Mouse (Mus musculus) hindbrain, embryonic 15.5 days (tissue): ENCODE data around the gene Atp8a2. TPM values are rescaled to one million over a fixed set of nuclear protein-coding genes. Genes with fewer than 3 reads are reported as not detected.

ENCODE experiments used
- ATAC-seq: fragments of 200-750 bp; cut with Nextera tagmentation; 2 replicates; pipeline ENCODE4 v1.8.0; 2017; ENCODE audit warnings: low read depth, moderate number of reproducible peaks, moderate TSS enrichment; ENCODE audit not compliant: low FRiP score
- H3K27ac ChIP-seq: fragments of 300-500 bp; sonication (generic); replicated peaks from 2 replicates; pipeline ENCODE4 v1.5.1; 2015; ENCODE audit warnings: mild to moderate bottlenecking, inconsistent platforms
- H3K27me3 ChIP-seq: fragments of 300-500 bp; sonication (generic); 2 replicates; pipeline ENCODE4 v1.6.1; 2015; ENCODE audit warnings: control low read depth, inconsistent platforms
- H3K36me3 ChIP-seq: fragments of 300-500 bp; sonication (generic); 2 replicates; pipeline ENCODE4 v1.6.1; 2015; ENCODE audit warnings: control low read depth, inconsistent platforms
- H3K4me1 ChIP-seq: fragments of 300-500 bp; sonication (generic); replicated peaks from 2 replicates; pipeline ENCODE4 v1.6.1; 2015; ENCODE audit warnings: control low read depth, inconsistent platforms
- H3K4me2 ChIP-seq: fragments of 300-500 bp; sonication (generic); 2 replicates; pipeline ENCODE4 v1.6.1; 2015; ENCODE audit warnings: moderate library complexity, mild to moderate bottlenecking, inconsistent platforms
- H3K4me3 ChIP-seq: fragments of 300-500 bp; sonication (generic); 2 replicates; pipeline ENCODE4 v1.5.1; 2015; ENCODE audit warnings: mild to moderate bottlenecking, inconsistent platforms
- H3K9ac ChIP-seq: fragments of 300-500 bp; sonication (generic); 2 replicates; pipeline ENCODE4 v1.6.1; 2015; ENCODE audit warnings: inconsistent platforms
- H3K9me3 ChIP-seq: fragments of 300-500 bp; sonication (generic); 2 replicates; pipeline ENCODE4 v1.6.1; 2016; ENCODE audit warnings: control low read depth, inconsistent platforms
- WGBS: fragments of 180-500 bp; shearing (Covaris S2); methylation state at CpG from one replicate; pipeline ENCODE4 v1.1.7; 2015; 5-methylcytosine and 5-hydroxymethylcytosine counted together
- polyA plus RNA-seq: library from polyadenylated mRNA; unstranded; fragments of >200 nt; fragmentation: Nextera tagmentation; extraction: Ambion mirVana; gene quantifications from 2 replicates; pipeline ENCODE4 v1.2.1, GENCODE M21; 2015

Gene Atp8a2
- polyA plus RNA-seq: 42.8 and 46.8 TPM in 2 replicates

GRCm38 (mm10) chr14:60196884-60197283, at the start of gene Atp8a2:
Atp8a2 (minus strand) TSS chr14:60197179.
- Histone ChIP-seq H3K27me3 (no peaks in the 10 kb centered on the region), H3K4me1 (no peaks in the 10 kb centered on the region), H3K4me2 (no peak within 1 kb of the TSS), H3K4me3 (no peak within 1 kb of the TSS), H3K9ac (no peak within 1 kb of the TSS), H3K27ac (no peak within 1 kb of the TSS), H3K36me3 (no peaks in the 10 kb centered on the region), H3K9me3 (no peaks in the 10 kb centered on the region)
- 87% methylated on average over 7 of the region's 7 CpGs for WGBS
- no peak for ATAC-seq

- no peak overlapping the region for H3K4me2 ChIP-seq
- no peak overlapping the region for H3K27ac ChIP-seq
- no peak for ATAC-seq
- WGBS: 91% methylated on average over 3 of the region's 3 CpGs
- no peaks in the 10 kb centered on the region for H3K4me1 ChIP-seq
- no peak overlapping the region for H3K4me3 ChIP-seq
- no peak overlapping the region for H3K9ac ChIP-seq
- no peaks in the 10 kb centered on the region for H3K9me3 ChIP-seq
- no peaks in the 10 kb centered on the region for H3K27me3 ChIP-seq
- H3K36me3 ChIP-seq: peaks cover 51% of the 10 kb centered on the region
Measured at GRCm38 (mm10) chr14:60238551-60238950, 41.6 kb upstream of the Atp8a2 start.

GRCm38 (mm10) chr14:60219886-60220285, 22.9 kb upstream of the Atp8a2 start:
- Histone ChIP-seq H3K4me3 (no peak overlapping the region), H3K9ac (no peak overlapping the region), H3K4me2 (no peak overlapping the region), H3K36me3 (peaks cover 23% of the 10 kb centered on the region; the same call in 1 of the 2 replicates), H3K27me3 (no peaks in the 10 kb centered on the region), H3K9me3 (no peaks in the 10 kb centered on the region), H3K27ac (no peak overlapping the region), H3K4me1 (no peaks in the 10 kb centered on the region)
- 88% methylated on average over 10 of the region's 10 CpGs for WGBS
- ATAC-seq: no peak

GRCm38 (mm10) chr14:60217616-60218015, 20.6 kb upstream of the Atp8a2 start:
- Histone ChIP-seq H3K4me2 (no peak overlapping the region), H3K27ac (no peak overlapping the region), H3K4me1 (no peaks in the 10 kb centered on the region), H3K27me3 (no peaks in the 10 kb centered on the region), H3K9ac (no peak overlapping the region), H3K4me3 (no peak overlapping the region), H3K9me3 (no peaks in the 10 kb centered on the region), H3K36me3 (peaks cover 23% of the 10 kb centered on the region; the same call in 1 of the 2 replicates)
- WGBS: 95% methylated on average over 4 of the region's 4 CpGs
- ATAC-seq: no peak

GRCm38 (mm10) chr14:60216125-60216524, 19.1 kb upstream of the Atp8a2 start:
- ATAC-seq: no peak
- Histone ChIP-seq H3K9me3 (no peaks in the 10 kb centered on the region), H3K4me1 (no peaks in the 10 kb centered on the region), H3K9ac (no peak overlapping the region), H3K36me3 (peaks cover 18% of the 10 kb centered on the region; the same call in 1 of the 2 replicates), H3K27me3 (no peaks in the 10 kb centered on the region), H3K4me2 (no peak overlapping the region), H3K27ac (no peak overlapping the region), H3K4me3 (no peak overlapping the region)
- 98% methylated on average over 1 of the region's 1 CpGs for WGBS

GRCm38 (mm10) chr14:60215000-60215399, 18.0 kb upstream of the Atp8a2 start:
- H3K4me2 ChIP-seq: no peak overlapping the region
- H3K4me3 ChIP-seq: no peak overlapping the region
- no peaks in the 10 kb centered on the region for H3K9me3 ChIP-seq
- ATAC-seq: no peak
- H3K36me3 ChIP-seq: peaks cover 15% of the 10 kb centered on the region; the same call in 1 of the 2 replicates
- 94% methylated on average over 3 of the region's 3 CpGs for WGBS
- H3K27ac ChIP-seq: no peak overlapping the region
- H3K9ac ChIP-seq: no peak overlapping the region
- H3K4me1 ChIP-seq: no peaks in the 10 kb centered on the region
- H3K27me3 ChIP-seq: no peaks in the 10 kb centered on the region

GRCm38 (mm10) chr14:60214040-60214439, 17.1 kb upstream of the Atp8a2 start:
- no peak overlapping the region for H3K9ac ChIP-seq
- H3K36me3 ChIP-seq: peaks cover 8% of the 10 kb centered on the region; the same call in 1 of the 2 replicates
- H3K4me3 ChIP-seq: no peak overlapping the region
- ATAC-seq: no peak
- H3K4me1 ChIP-seq: no peaks in the 10 kb centered on the region
- no peak overlapping the region for H3K27ac ChIP-seq
- no peaks in the 10 kb centered on the region for H3K27me3 ChIP-seq
- H3K4me2 ChIP-seq: no peak overlapping the region
- H3K9me3 ChIP-seq: no peaks in the 10 kb centered on the region
- WGBS: 94% methylated on average over 1 of the region's 1 CpGs

GRCm38 (mm10) chr14:60209166-60209565, 12.2 kb upstream of the Atp8a2 start:
- Histone ChIP-seq H3K4me3 (no peak overlapping the region), H3K4me2 (no peak overlapping the region), H3K27me3 (no peaks in the 10 kb centered on the region), H3K36me3 (no peaks in the 10 kb centered on the region), H3K27ac (no peak overlapping the region), H3K4me1 (no peaks in the 10 kb centered on the region), H3K9ac (no peak overlapping the region), H3K9me3 (no peaks in the 10 kb centered on the region)
- 97% methylated on average over 7 of the region's 7 CpGs for WGBS
- ATAC-seq: no peak

GRCm38 (mm10) chr14:60204993-60205392, 8.0 kb upstream of the Atp8a2 start:
- H3K9ac ChIP-seq: no peak overlapping the region
- no peak overlapping the region for H3K4me3 ChIP-seq
- no peak for ATAC-seq
- H3K27ac ChIP-seq: no peak overlapping the region
- H3K36me3 ChIP-seq: no peaks in the 10 kb centered on the region
- 97% methylated on average over 6 of the region's 6 CpGs for WGBS
- no peak overlapping the region for H3K4me2 ChIP-seq
- no peaks in the 10 kb centered on the region for H3K27me3 ChIP-seq
- H3K9me3 ChIP-seq: no peaks in the 10 kb centered on the region
- no peaks in the 10 kb centered on the region for H3K4me1 ChIP-seq

- H3K27me3 ChIP-seq: no peaks in the 10 kb centered on the region
- no peaks in the 10 kb centered on the region for H3K9me3 ChIP-seq
Measured at GRCm38 (mm10) chr14:60195999-60196398, 980 bp downstream of the Atp8a2 start.

GRCm38 (mm10) chr14:60194606-60195005, 2.4 kb downstream of the Atp8a2 start:
- H3K27ac ChIP-seq: no peak overlapping the region
- WGBS: 83% methylated on average over 1 of the region's 1 CpGs
- no peaks in the 10 kb centered on the region for H3K36me3 ChIP-seq

More at GRCm38 (mm10) chr14:60195999-60196398, 980 bp downstream of the Atp8a2 start:
- Histone ChIP-seq H3K4me3 (no peak overlapping the region), H3K4me2 (no peak overlapping the region), H3K27ac (no peak overlapping the region), H3K4me1 (no peaks in the 10 kb centered on the region), H3K9ac (no peak overlapping the region), H3K36me3 (no peaks in the 10 kb centered on the region)
- no peak for ATAC-seq
- WGBS: 94% methylated on average over 5 of the region's 5 CpGs

GRCm38 (mm10) chr14:60189771-60190170, 7.2 kb downstream of the Atp8a2 start:
- no peak overlapping the region for H3K4me2 ChIP-seq
- no peaks in the 10 kb centered on the region for H3K4me1 ChIP-seq
- no peak overlapping the region for H3K9ac ChIP-seq
- no peak overlapping the region for H3K27ac ChIP-seq
- ATAC-seq: no peak
- no peaks in the 10 kb centered on the region for H3K27me3 ChIP-seq
- H3K4me3 ChIP-seq: no peak overlapping the region
- WGBS: 75% methylated on average over 5 of the region's 5 CpGs
- no peaks in the 10 kb centered on the region for H3K36me3 ChIP-seq
- H3K9me3 ChIP-seq: no peaks in the 10 kb centered on the region

More at GRCm38 (mm10) chr14:60194606-60195005, 2.4 kb downstream of the Atp8a2 start:
- no peaks in the 10 kb centered on the region for H3K4me1 ChIP-seq
- no peak overlapping the region for H3K4me2 ChIP-seq
- no peak overlapping the region for H3K9ac ChIP-seq
- H3K9me3 ChIP-seq: no peaks in the 10 kb centered on the region
- no peak for ATAC-seq
- no peak overlapping the region for H3K4me3 ChIP-seq
- H3K27me3 ChIP-seq: no peaks in the 10 kb centered on the region

- no peak overlapping the region for H3K9ac ChIP-seq
- 83% methylated on average over 5 of the region's 5 CpGs for WGBS
- no peak overlapping the region for H3K4me2 ChIP-seq
- no peak for ATAC-seq
- no peak overlapping the region for H3K27ac ChIP-seq
- H3K4me1 ChIP-seq: no peaks in the 10 kb centered on the region
- H3K36me3 ChIP-seq: no peaks in the 10 kb centered on the region
- H3K4me3 ChIP-seq: no peak overlapping the region
- no peaks in the 10 kb centered on the region for H3K9me3 ChIP-seq
- H3K27me3 ChIP-seq: no peaks in the 10 kb centered on the region
Measured at GRCm38 (mm10) chr14:60188201-60188825, 8.7 kb downstream of the Atp8a2 start.
